Mouse (Mus musculus) neural tube, embryonic 10.5 days (tissue): ENCODE results near the gene Efna5.

ENCODE experiments used
- DNase-seq: peaks from one replicate; pipeline ENCODE4 v3.0.0-alpha.2; 2017; ENCODE audit warnings: low spot score; ENCODE audit errors: extremely low spot score

Efna5 gene

GRCm38 (mm10) chr17:62614708-62615107 lies 266.4 kb downstream of the Efna5 start:
- DNase-seq: no peak

GRCm38 (mm10) chr17:62614237-62614636 lies 266.9 kb downstream of the Efna5 start:
- no peak for DNase-seq

GRCm38 (mm10) chr17:62613232-62613631 lies 267.9 kb downstream of the Efna5 start:
- DNase-seq: no peak

GRCm38 (mm10) chr17:62608145-62608544 lies 273.0 kb downstream of the Efna5 start:
- DNase-seq: no peak

GRCm38 (mm10) chr17:62607304-62607914 lies 273.7 kb downstream of the Efna5 start:
- no peak for DNase-seq

GRCm38 (mm10) chr17:62606681-62607080 lies 274.4 kb downstream of the Efna5 start:
- DNase-seq: no peak

GRCm38 (mm10) chr17:62604309-62604708 lies 276.8 kb downstream of the Efna5 start:
- no peak for DNase-seq

- DNase-seq: no peak
Measured at GRCm38 (mm10) chr17:62603604-62604003, 277.5 kb downstream of the Efna5 start.

- DNase-seq: no peak
Measured at GRCm38 (mm10) chr17:62598716-62599490, 282.2 kb downstream of the Efna5 start.

GRCm38 (mm10) chr17:62592436-62593074 lies 288.6 kb downstream of the Efna5 start:
- no peak for DNase-seq

- DNase-seq: no peak
Measured at GRCm38 (mm10) chr17:62591581-62592435, 289.3 kb downstream of the Efna5 start.

GRCm38 (mm10) chr17:62590685-62591460 lies 290.2 kb downstream of the Efna5 start:
- DNase-seq: no peak

- no peak for DNase-seq
Measured at GRCm38 (mm10) chr17:62580127-62580526, 301.0 kb downstream of the Efna5 start.

- no peak for DNase-seq
Measured at GRCm38 (mm10) chr17:62579618-62580017, 301.5 kb downstream of the Efna5 start.

- DNase-seq: no peak
Measured at GRCm38 (mm10) chr17:62574499-62575265, 306.4 kb downstream of the Efna5 start.

- no peak for DNase-seq
Measured at GRCm38 (mm10) chr17:62570101-62570500, 311.0 kb downstream of the Efna5 start.

- no peak for DNase-seq
Measured at GRCm38 (mm10) chr17:62568019-62568418, 313.1 kb downstream of the Efna5 start.

- no peak for DNase-seq
Measured at GRCm38 (mm10) chr17:62565632-62566031, 315.5 kb downstream of the Efna5 start.

GRCm38 (mm10) chr17:62562439-62562838 lies 318.7 kb downstream of the Efna5 start:
- no peak for DNase-seq

- no peak for DNase-seq
Measured at GRCm38 (mm10) chr17:62557215-62557614, 323.9 kb downstream of the Efna5 start.
